Mouse (Mus musculus) right cerebral cortex, postnatal 25 days (tissue): ENCODE results near the gene Med1.
A peak's percentile ranks its signal among the peaks of the same experiment; 100 is the strongest.
"Not testable (repeated sequence)": the region's sequence is repeated elsewhere in the genome, so short reads cannot be mapped to it uniquely, and the experiment has no call there.

Experiments
- DNase-seq: peaks from one replicate; pipeline ENCODE4 v3.0.0; 2022

The Med1 gene

DNA sequence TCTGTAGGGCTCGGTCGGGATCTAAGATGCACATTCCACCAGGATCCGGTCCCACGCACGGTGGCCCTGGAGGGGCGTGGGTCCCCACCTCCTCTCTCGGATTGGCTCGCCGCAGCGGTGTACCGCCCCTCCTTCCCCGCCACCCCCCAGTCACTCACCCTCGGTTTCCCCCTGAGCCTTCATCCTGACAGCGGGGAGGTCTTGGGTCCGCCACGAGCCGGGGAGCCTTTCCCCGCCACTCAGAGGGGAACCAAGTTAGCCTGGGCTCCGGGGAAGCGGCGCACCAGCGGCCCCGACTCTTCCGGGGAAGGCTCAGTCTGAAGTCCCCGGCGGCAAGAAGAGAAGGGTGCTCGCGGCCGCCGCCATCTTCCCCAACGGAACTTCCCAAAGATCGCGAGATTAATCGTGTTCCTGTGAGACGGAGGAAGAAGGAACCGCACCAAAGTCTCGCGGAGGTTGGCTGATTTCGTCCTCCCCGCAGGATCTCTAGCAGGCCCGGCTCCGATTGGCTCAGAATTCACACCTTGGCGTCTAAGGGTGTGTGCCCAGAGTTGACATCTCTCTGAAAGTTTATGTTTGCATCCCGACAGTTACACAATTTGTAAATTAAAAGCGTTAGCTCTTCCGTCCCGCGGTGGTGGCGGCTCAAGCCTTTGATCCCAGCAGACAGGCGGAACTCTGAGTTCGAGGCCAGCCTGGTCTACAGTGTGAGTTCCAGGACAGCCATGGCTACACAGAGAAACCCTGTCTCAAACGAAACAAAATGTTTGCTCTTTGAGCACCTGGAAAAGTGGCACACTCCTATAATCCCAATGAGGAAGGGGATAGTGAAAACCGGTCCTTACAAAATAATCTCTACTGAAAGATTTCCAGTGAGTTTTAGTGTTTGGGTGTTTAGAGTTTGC lies at the start of gene Med1:
Med1 (minus strand) TSS at position 393 of the 905 bp plus-strand sequence.
- DNase-seq: peak; percentile 92

DNA sequence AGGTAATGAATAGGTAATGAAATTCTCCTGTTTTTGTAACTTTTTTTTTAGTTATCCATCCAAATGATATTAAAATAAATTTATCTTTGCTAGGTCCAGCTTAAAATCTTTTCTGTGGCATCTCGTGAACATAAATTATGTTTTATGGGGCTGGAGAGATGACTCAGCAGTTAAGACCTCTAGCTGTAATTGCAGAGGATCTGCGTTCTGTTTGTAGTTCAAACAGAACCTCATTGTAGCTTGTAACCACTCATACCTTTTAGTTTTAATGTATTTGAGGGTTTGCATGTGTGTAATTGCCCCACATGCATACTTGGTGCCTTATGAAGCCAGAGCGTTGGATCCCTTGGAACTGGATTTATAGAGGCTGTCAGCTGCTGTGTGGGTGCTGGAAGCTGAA lies 45.9 kb upstream of the Med1 start:
- DNase-seq: no peak

DNA sequence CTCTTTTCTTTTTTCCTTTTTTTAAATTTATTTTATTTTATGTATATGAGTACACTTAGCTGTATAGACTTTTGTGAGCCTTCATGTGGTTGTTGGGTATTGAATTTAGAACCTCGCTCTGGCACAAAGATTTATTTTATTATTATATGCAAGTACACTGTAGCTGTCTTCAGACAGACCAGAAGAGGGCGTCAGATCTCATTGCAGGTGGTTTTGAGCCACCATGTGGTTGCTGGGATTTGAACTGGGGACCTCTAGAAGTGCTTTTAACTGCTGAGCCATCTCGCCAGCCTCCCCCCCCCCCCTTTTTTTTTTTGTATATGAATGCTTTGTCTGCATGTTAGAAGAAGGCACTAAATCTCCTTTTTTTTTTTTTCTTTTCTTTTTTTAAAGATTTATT lies 45.3 kb upstream of the Med1 start:
- DNase-seq: no peak

DNA sequence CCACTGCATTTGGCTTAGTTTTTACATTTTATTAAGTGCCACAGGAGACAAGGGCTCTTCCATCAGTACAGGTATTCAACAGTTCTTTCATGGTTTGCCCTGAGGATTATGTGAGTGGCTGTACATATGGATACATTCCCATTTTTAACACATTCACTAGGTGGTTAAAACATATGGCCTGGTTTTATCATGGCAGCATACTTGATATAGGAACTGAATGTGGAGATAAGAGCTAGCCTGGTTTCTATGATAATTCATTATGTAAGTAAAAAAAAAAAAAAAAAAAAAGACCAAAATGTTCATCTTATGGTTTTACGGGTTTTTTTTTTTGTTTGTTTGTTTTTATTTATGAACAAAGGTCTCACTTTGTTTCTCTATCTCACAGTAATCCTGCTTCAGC lies 33.3 kb upstream of the Med1 start:
- DNase-seq: no peak

DNA sequence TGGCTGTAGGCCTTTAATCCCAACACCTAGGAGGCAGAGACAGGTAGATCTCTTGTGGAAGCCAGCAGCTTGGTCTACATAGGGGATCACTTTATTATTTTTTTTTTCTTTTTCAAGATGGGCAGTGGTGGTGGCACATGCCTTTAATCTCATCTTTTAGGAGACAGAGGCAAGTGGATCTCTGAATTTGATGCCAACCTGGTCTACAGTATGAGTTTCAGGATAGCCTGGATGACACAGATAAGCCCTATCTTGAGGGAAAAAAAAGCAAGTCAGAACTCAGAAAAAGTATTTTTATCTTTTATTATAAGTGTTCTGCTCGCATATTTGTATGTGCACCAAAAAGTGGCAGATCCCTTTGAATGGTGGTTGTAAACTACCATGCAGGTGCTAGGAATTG lies 20.2 kb upstream of the Med1 start:
- no peak for DNase-seq

DNA sequence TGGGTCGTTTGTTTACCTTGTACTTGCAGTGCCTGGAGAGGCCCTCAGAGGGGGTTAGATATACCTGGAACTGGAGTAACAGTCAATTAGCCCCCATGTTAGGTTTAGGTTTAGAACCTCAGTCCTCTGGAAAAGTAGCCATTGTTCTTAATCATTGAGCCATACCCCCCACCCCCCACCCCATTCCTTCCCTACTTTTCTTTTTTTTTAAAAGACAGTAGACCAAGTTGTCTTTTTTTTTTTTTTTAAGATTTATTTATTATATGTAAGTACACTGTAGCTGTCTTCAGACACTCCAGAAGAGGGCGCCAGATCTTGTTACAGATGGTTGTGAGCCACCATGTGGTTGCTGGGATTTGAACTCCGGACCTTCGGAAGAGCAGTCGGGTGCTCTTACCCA lies 16.6 kb upstream of the Med1 start:
- not testable (repeated sequence) for DNase-seq

DNA sequence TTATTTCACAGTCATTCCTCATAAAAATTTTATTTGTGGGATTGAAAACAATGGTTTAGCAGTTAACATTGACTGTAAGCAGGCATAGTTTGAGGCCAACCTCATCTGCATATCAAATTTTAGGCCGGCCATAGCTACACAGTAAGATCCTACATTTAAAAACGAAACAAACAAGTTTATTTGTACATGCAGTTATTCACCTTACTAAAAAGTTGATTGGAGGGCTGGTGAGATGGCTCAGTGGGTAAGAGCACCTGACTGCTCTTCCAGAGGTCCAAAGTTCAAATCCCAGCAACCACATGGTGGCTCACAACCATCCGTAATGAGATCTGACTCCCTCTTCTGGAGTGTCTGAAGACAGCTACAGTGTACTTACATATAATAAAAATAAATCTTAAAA lies 13.2 kb upstream of the Med1 start:
- DNase-seq: not testable (repeated sequence)

DNA sequence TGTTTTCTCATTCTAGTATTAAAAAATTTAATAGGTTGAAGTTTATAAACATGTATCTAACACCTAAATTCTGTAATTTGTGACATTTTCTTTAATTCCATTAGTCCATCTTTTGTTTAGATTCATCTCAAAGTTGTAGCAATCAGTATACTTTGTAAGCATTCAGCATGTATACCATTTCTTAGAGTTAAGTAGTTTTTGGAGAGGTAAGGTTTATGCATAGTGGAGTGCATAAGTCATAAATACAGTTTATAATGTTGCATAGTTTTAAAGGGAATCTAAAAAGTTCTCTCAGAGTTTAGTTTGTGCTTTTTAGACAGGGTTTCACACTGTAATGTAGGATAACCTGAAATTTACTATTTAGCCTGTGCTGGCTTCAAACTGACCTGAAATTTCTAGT lies 12.4 kb upstream of the Med1 start:
- no peak for DNase-seq

DNA sequence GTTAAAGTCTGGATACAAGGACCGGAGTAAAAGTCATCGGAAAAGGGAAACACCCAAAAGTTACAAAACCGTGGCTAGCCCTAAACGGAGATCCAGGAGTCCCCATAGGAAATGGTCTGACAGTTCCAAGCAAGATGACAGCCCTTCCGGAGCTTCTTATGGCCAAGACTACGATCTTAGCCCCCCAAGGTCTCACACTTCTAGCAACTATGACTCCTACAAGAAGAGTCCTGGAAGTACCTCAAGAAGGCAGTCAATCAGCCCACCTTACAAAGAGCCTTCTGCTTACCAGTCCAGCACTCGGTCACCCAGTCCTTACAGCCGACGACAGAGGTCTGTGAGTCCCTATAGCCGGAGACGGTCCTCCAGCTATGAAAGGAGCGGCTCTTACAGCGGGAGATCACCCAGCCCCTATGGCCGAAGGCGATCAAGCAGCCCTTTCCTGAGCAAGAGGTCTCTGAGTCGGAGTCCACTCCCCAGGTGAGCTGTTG lies 10.9 kb upstream of the Med1 start:
- no peak for DNase-seq

DNA sequence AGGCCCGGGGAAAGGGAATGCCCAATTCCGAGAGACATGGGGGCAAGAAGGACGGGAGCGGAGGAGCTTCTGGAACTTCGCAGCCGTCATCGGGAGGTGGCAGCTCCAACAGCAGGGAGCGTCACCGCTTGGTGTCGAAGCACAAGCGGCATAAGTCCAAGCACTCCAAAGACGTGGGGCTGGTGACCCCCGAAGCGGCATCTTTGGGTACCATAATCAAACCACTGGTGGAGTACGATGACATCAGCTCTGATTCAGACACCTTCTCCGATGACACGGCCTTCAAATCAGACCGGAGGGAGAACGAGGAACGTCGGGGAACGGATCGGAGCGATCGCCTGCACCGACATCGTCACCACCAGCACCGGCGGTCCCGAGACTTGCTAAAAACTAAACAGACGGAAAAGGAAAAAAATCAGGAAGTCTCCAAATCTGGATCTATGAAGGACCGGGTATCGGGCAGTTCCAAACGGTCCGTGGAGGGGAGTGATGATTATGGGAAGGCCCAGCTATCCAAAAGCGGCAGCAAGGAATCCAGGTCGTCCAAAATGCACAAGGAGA lies 10.3 kb upstream of the Med1 start:
- DNase-seq: no peak

DNA sequence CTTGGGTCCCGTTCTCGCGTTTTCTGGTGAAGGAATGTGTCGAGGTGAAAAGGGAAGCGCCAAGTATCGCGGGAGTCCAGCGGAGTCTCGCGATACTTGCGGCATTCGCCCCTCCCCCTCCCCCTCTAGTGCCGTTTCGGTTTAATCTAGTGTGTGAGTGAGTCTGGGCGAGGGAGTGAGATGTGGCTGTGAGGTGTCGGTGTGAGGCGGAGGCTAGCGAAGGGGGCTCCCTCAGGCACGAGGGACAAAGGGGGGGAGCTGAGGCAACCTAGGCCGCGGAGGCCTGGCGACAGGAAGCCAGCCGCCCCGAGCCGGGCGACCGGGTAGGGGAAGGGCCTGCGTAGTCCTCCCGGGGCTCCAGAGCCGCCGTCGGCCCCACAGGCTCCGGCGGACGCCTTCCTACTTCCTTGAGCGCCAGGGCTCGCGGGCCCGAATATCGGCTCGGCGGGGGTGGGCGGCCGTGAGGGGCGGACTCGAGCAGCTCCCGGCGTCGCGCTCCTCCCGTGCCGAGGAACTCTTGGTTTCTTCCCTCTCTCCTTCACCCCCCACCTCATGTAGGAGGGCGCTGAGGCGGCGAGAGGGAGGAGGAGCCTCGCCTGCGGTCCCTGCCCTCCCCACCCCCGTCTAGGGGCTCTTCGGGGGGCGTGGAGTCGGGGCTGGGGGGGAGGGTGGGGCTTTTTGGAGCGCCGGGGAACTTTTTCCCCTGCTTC lies 9.7 kb upstream of the Med1 start, which contains the start of gene Cdk12:
Cdk12 (plus strand) TSS at position 419 of the 710 bp plus-strand sequence.
- DNase-seq: peak; percentile 91

DNA sequence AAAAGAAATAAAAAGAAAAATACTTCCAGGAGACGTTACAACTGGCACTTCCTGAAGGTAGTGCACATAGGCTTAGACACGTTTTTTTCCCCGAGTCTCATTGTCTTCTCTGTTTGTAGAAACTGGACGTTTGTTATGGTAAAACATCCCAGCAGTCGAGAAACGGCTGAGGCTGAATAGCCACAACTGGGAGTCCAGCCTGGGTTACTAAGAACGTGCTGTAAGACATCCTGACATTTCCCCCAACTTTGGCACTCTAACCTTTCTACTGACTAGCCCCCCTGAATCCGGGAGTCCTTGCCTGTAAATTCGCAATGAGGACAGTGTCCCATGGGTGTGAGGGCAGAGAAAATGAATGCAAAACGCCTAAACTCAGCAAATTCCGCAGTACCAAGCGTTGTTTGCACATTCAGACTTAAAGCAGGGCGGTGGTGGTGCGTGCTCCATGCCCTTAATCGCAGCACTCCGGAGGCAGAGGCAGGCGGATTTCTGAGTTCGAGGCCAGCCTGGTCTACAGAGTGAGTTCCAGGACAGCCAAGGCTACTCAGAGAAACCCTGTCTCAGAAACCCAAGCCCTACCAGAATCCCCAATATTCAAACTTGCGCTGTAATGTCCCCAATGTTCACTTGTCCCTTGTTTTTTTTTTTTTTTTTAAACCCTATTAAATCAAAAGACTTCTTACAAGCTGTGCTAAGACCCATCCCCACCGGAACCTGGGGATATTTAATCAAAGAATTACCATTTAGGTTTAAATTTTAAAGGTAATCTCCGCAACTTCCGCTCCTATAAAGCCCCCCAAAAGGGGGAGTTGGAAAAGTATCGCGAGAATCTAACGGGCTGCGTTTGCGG lies 8.9 kb upstream of the Med1 start:
- DNase-seq: peak; percentile 23

DNA sequence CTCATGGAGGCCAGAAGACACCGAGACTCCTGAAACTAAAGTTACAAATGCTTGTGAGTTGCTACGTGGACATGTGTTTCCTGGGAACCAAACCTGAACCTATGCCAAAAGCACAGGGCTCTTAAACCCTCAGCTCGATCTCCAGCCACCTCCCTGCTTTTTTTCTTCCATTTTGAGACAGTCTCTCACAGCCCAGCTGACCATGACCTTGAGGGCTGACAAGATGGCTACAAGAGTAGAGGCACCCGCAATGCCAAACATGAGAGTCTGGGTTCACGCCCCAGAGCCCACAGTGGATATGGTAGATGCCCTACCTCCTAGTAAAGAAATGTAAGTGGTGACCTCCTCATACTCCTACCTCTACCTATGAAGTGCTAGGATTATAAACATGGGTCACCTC lies 2.3 kb downstream of the Med1 start:
- DNase-seq: no peak

DNA sequence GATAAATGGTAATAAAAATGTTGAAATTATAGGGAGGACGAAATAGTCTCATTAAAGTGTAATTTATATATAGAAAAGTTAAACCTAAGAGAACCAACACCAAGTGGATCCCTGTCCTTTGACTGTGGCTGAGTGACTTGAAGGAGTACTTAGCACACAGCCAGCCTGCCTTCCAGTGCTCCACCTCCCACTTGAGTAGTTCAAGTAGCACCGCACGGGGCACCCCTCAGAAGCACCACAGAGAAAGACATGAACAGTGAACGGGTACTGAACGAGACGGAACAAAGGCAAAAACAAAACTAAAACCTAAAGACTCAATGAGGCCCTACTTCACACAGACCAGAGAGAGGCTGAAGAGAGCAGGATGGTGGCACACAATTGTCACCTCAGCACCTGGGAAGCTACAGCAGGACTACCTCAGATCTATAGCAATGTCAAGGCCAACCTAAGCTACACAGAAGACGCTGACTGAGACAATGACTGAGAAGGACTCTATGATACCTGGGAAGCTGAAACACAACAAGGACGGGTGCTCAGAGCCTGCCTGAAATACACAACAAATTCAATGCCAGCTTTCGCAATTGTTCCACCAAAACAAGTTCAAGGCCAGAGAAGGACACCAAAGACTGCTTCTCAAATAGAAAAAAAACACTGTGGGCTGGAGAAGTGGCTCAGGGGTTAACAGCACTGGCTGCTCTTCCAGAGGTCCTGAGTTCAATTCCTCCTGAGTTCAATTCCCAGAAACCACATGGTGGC lies 5.3 kb downstream of the Med1 start:
- DNase-seq: no peak

DNA sequence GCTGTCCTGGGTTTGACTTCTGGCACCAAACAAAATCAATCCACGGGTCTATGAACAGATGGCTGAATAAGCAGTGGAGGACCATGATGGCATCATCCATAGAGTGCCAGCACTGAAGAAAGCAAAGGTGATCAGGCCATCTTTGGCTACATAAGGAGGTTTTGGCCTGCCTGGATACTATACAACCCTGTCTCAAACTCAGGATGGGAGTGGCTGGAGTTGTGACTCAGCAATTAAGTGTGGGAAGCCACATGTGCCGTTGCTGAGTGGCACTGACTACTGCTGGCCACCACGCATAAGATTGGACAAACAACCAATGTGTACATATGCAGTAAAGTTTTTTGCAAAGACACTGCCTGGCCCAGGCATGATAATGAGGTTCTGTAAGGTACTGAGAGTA lies 10.9 kb downstream of the Med1 start:
- DNase-seq: not testable (repeated sequence)

DNA sequence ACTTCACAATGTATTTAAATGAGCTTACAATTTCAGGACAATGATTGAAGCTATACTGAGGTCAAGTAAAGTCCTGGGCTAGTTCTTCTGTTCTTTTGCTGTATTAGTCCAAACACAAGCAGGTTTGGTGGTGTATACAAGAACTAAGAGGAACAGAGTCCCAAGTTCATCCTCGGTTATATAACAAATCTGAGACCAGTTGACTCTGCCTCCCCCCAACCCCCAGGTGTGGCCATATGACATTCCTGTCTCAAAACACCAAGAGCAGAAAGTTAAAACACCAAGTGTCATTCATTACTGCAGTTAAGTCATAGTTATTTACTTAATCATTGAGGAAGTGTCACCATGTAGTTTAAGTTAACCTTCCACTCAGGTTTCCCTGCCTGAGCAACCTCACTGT lies 24.7 kb downstream of the Med1 start:
- no peak for DNase-seq

DNA sequence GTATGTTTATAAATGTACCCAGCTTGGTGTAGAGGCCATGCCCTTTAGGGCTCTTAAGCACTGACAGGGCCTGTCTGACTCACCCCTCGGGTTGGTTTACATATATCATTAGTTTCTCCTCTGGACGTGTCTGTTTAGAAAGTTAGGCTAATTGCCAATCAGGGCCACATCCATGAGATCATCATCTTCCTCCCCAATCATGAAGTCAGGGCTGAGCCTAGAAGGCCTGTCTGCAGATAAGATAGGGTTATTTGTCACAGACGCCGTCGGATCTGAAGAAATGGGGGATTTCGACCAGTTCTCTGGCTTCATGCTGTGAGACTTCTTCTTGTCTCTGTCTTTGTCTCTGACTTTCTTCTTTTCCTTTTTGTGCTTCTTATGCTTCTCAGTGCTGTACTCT lies 38.0 kb downstream of the Med1 start:
- DNase-seq: no peak

DNA sequence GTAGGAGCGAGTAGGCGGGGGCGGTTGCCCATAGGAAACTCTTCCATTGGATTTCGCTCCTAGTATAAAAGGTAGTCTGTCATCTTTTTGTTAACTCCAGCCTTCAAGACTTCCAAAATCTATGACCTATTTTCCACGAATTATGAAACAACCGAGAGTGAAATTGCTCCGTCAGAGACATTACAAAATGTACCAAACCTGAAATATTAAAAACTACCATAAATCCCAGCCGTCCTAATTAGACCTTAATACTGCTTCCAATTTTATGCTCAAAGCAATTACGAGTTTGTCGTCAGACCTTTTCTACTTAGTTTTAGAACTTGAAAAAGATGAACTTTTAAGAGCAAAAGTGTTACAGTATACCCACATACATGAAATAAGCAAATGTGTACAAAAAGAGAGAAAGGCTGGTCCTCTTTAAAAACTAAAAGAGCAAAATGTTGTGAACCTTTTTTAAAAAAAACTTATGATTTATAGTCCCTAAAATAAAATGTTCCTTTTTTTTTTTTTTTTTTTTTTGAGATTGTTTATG lies 42.4 kb downstream of the Med1 start:
- no peak for DNase-seq

DNA sequence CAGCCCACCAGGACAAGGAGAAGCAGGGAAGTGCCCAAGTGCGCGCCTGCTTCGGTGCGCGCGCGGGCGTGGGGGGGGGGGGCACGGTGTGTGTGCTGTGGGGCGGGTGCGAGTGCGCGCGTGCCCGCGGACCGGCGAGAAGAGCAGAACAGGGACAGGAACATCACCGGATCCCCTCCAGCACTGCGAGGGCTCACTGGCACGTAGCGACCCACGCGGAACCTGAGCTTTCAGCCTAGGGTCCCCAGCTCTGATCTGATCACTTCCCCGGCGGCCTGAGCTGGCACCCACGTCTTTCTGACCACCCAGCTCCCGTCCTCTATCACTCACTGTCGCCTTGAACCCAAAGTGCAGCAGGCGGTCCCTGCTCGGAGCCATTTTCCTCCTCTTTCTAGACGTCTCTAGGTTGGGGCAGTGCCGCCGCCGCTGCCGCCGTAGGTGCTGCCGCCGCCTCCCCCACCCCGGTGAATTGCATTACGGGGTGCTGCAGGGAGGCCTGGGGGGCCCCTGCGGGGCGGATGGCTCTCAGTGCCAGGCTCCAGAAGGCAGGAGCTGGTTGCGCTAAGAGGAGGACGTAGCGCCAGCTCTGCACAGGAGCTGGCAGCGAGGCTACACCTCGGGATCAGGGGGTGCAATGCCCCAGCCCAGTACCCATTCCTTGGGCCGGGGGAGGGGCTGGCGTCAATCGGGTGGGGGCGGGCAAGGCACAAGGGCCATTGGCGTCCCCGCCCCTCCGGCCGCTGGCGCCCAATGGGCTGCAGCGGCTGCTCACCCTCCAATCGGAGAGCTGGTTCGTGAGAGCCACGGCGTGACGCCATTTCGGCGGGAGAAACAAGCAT lies 43.1 kb downstream of the Med1 start, which contains the start of gene Fbxl20:
Fbxl20 (minus strand) TSS at position 618 of the 839 bp plus-strand sequence.
- DNase-seq: peak; percentile 90

DNA sequence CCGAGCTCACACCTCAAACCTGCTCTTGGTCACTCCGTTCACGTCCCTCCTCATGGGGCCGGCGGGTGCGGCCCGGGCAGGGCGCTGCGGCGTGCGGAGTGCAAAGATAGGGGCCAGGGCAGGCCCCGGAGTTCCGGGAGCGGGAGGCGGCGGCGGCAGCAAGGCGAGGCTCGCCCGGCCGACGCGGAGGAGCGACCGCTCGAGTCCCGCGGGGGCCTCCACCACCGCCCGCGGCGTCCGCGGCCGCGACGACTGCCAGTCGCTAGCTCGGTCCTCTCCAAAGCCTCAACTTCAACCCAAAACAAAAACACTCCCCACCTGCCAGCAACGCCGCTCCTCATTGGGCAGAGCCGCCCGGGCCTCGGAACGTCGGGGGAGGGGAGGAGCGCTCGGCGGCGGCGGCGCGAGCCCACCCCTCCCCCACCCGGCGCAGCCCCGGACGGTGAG lies 43.8 kb downstream of the Med1 start:
- DNase-seq: peak; percentile 92
